Mouse (Mus musculus) A20 (cell line): Measurements from ENCODE around the gene Pdzk1.

Source experiments
- DNase-seq: peaks from one replicate; pipeline ENCODE4 v3.0.0-alpha.2; 2011; ENCODE audit warnings: low read depth, low spot score

The Pdzk1 gene

GRCm38 (mm10) chr3:96881557-96881956, 52.5 kb downstream of the Pdzk1 start:
- DNase-seq: no peak

- no peak for DNase-seq
Measured at GRCm38 (mm10) chr3:96882061-96882849, 53.2 kb downstream of the Pdzk1 start.

GRCm38 (mm10) chr3:96883690-96884089, 54.6 kb downstream of the Pdzk1 start:
- DNase-seq: peak; percentile 56

- no peak for DNase-seq
Measured at GRCm38 (mm10) chr3:96902336-96902999, 73.4 kb downstream of the Pdzk1 start.

GRCm38 (mm10) chr3:96904393-96904792, 75.3 kb downstream of the Pdzk1 start, which contains the start of gene Gja5:
Gja5 (plus strand) TSS chr3:96904693.
- DNase-seq: no peak

GRCm38 (mm10) chr3:96904851-96905541, 75.9 kb downstream of the Pdzk1 start, which contains the start of gene Gpr89:
Gpr89 (minus strand) TSS chr3:96905346.
- DNase-seq: peak; percentile 95

- no peak for DNase-seq
Measured at GRCm38 (mm10) chr3:96905592-96905991, 76.5 kb downstream of the Pdzk1 start.
